Mouse (Mus musculus) hindbrain, embryonic 11.5 days (tissue): ENCODE results near the gene Gm3952. TPM values are rescaled to one million over a fixed set of nuclear protein-coding genes. Genes with fewer than 3 reads are reported as not detected.

Experiments used
- ATAC-seq: fragments of 200-750 bp; cut with Nextera tagmentation; 2 replicates; pipeline ENCODE4 v1.8.0; 2017; ENCODE audit warnings: mild to moderate bottlenecking, moderate TSS enrichment, moderate library complexity; ENCODE audit not compliant: low FRiP score
- DNase-seq: peaks from one replicate; pipeline ENCODE4 v3.0.0-alpha.2; 2015; ENCODE audit warnings: low spot score
- H3K27ac ChIP-seq: fragments of 300-500 bp; sonication (generic); 2 replicates; pipeline ENCODE4 v1.5.1; 2014; ENCODE audit warnings: mild to moderate bottlenecking, low read depth, low read length
- H3K27me3 ChIP-seq: fragments of 300-500 bp; sonication (generic); 2 replicates; pipeline ENCODE4 v1.6.1; 2014; ENCODE audit warnings: mild to moderate bottlenecking, low read length, moderate library complexity, mixed read lengths; ENCODE audit not compliant: control insufficient read depth, insufficient read depth
- H3K36me3 ChIP-seq: fragments of 300-500 bp; sonication (generic); 2 replicates; pipeline ENCODE4 v1.6.1; 2014; ENCODE audit warnings: mild to moderate bottlenecking, low read length, moderate library complexity, mixed read lengths; ENCODE audit not compliant: control insufficient read depth, insufficient read depth
- H3K4me1 ChIP-seq: fragments of 300-500 bp; sonication (generic); replicated peaks from 2 replicates; pipeline ENCODE4 v1.6.1; 2014; ENCODE audit warnings: low read length, mixed read lengths; ENCODE audit not compliant: control insufficient read depth, insufficient read depth
- H3K4me2 ChIP-seq: fragments of 300-500 bp; sonication (generic); replicated peaks from 2 replicates; pipeline ENCODE4 v1.6.1; 2014; ENCODE audit warnings: mild to moderate bottlenecking, low read depth, low read length
- H3K4me3 ChIP-seq: fragments of 300-500 bp; sonication (generic); 2 replicates; pipeline ENCODE4 v1.5.1; 2014; ENCODE audit warnings: low read depth, low read length
- H3K9ac ChIP-seq: fragments of 300-500 bp; sonication (generic); 2 replicates; pipeline ENCODE4 v1.6.1; 2014; ENCODE audit warnings: low read depth, low read length
- H3K9me3 ChIP-seq: fragments of 300-500 bp; sonication (generic); 2 replicates; pipeline ENCODE4 v1.6.1; 2016; ENCODE audit warnings: low read length; ENCODE audit not compliant: control insufficient read depth
- WGBS: fragments of 180-500 bp; shearing (Covaris S2); extraction: QIAGEN DNeasy Blood & Tissue Kit; methylation state at CpG from one replicate; pipeline ENCODE4 v1.1.7; 2014; 5-methylcytosine and 5-hydroxymethylcytosine counted together
- polyA plus RNA-seq: library from polyadenylated mRNA; unstranded; fragments of >200 nt; fragmentation: Nextera tagmentation; extraction: Ambion mirVana; gene quantifications from 2 replicates; pipeline ENCODE4 v1.2.1, GENCODE M21; 2014

The Gm3952 gene
- not detected in 2 replicates for polyA plus RNA-seq

DNA sequence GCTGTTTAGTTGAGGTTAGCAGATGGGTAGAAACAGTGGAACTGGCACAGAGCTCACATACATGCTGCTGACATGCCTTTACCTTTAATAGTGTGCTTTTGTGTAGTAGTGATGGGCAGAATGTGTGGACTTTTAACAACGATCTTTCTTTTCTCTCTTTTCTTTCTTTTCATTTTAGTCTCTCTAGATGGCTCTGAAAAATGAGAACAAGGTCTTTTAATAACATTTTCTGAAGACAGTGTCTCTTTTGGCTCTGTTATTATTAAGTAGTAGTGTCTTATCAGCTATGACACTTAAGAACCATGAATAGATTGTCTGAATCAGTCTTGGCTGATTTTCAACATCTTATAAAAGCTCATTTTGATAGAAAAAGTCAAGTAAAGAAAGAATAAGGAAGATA lies at the start of gene Gm3952:
Gene Gm3952 (minus strand): TSS at position 101 of the 400 bp plus-strand sequence.
- no peak within 1 kb of the TSS for H3K4me2 ChIP-seq
- H3K4me3 ChIP-seq, result no peak within 1 kb of the TSS
- no peaks in the 10 kb centered on the region for H3K36me3 ChIP-seq
- 86% methylated on average over 1 of the region's 1 CpGs for WGBS
- H3K4me1 ChIP-seq, result no peaks in the 10 kb centered on the region
- ATAC-seq (no peak), DNase-seq (no peak)
- no peaks in the 10 kb centered on the region for H3K27me3 ChIP-seq
- no peaks in the 10 kb centered on the region for H3K9me3 ChIP-seq
- H3K27ac ChIP-seq, result no peak within 1 kb of the TSS
- H3K9ac ChIP-seq, result no peak within 1 kb of the TSS

- DNase-seq (no peak), ATAC-seq (no peak)
- Histone ChIP-seq H3K9me3 (no peaks in the 10 kb centered on the region), H3K4me1 (no peaks in the 10 kb centered on the region), H3K27ac (no peak overlapping the region), H3K27me3 (no peaks in the 10 kb centered on the region), H3K4me2 (no peak overlapping the region), H3K4me3 (no peak overlapping the region), H3K9ac (no peak overlapping the region), H3K36me3 (no peaks in the 10 kb centered on the region)
- 60% methylated on average over 5 of the region's 5 CpGs for WGBS
Measured at GRCm38 (mm10) chr8:128843749-128844148, 45.3 kb upstream of the Gm3952 start.

- 79% methylated on average over 4 of the region's 4 CpGs for WGBS
- no peak overlapping the region for H3K4me3 ChIP-seq
- no peak overlapping the region for H3K27ac ChIP-seq
- DNase-seq (no peak), ATAC-seq (no peak)
- no peak overlapping the region for H3K9ac ChIP-seq
- no peaks in the 10 kb centered on the region for H3K27me3 ChIP-seq
- no peaks in the 10 kb centered on the region for H3K9me3 ChIP-seq
- H3K4me2 ChIP-seq, result no peak overlapping the region
- no peaks in the 10 kb centered on the region for H3K36me3 ChIP-seq
- no peaks in the 10 kb centered on the region for H3K4me1 ChIP-seq
Measured at GRCm38 (mm10) chr8:128812521-128812920, 14.0 kb upstream of the Gm3952 start.

- Histone ChIP-seq H3K4me1 (no peaks in the 10 kb centered on the region), H3K9me3 (no peaks in the 10 kb centered on the region), H3K36me3 (0 out of 2 replicates have a peak, but pooled peaks cover 3% of the 10 kb centered on the region), H3K4me3 (no peak overlapping the region), H3K27me3 (no peaks in the 10 kb centered on the region), H3K9ac (no peak overlapping the region), H3K27ac (no peak overlapping the region), H3K4me2 (no peak overlapping the region)
- WGBS, result 95% methylated on average over 3 of the region's 3 CpGs
- DNase-seq (no peak), ATAC-seq (no peak)
Measured at GRCm38 (mm10) chr8:128735692-128736091, 62.8 kb downstream of the Gm3952 start.

DNA sequence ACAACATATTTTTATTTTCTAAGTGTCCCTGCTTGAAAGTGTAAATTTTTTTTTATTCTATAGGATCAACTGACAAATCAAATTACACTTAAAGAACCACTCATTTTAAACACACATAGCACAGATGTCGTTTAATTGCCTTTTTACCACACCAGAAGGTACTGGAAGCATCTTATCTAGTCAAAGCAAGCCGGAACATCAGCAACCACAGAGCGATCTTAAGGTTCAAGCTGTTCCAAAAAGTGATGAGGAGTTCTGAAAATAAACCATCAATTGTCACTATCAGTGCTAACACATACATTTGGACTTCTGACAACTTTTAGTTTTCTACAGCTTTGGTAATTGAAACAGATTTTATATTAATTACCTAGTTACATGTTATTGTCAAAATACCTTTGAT lies 64.4 kb downstream of the Gm3952 start:
- 0 out of 2 replicates have a peak, but pooled peaks cover 3% of the 10 kb centered on the region for H3K36me3 ChIP-seq
- no peaks in the 10 kb centered on the region for H3K27me3 ChIP-seq
- H3K4me3 ChIP-seq, result no peak overlapping the region
- 96% methylated on average over 3 of the region's 3 CpGs for WGBS
- H3K27ac ChIP-seq, result no peak overlapping the region
- ATAC-seq (no peak), DNase-seq (no peak)
- H3K4me1 ChIP-seq, result no peaks in the 10 kb centered on the region
- no peak overlapping the region for H3K4me2 ChIP-seq
- H3K9me3 ChIP-seq, result no peaks in the 10 kb centered on the region
- H3K9ac ChIP-seq, result no peak overlapping the region

- Histone ChIP-seq H3K4me2 (no peak overlapping the region), H3K9ac (no peak overlapping the region), H3K27ac (peak overlapping the region; percentile 40; the same call in 1 of the 2 replicates), H3K4me1 (no peaks in the 10 kb centered on the region), H3K36me3 (0 out of 2 replicates have a peak, but pooled peaks cover 3% of the 10 kb centered on the region), H3K27me3 (no peaks in the 10 kb centered on the region), H3K4me3 (no peak overlapping the region), H3K9me3 (no peaks in the 10 kb centered on the region)
- DNase-seq, result peak; percentile 50
- WGBS, result 16% methylated on average over 2 of the region's 2 CpGs
- peak; percentile 91 for ATAC-seq
Measured at GRCm38 (mm10) chr8:128732254-128732653, 66.2 kb downstream of the Gm3952 start.

DNA sequence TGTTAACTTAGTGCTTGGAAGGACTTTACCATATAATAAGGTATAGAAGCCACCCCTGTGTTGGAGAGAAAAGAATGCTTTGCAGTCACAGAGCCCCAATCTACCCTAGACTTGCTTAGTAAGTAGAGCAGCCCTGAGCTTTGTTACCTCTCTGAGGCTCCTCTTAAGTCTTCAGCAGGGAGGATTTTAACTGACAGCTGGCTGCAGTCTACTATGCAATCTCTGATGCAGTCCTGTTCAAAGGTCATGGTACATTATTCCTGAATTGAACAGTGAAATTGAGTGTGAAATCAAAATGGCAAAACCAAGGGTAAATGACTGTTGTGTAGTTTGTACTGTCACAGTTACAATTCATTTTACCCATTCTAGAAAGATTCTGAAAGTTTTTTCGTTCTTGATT lies 71.3 kb downstream of the Gm3952 start:
- no peaks in the 10 kb centered on the region for H3K4me1 ChIP-seq
- H3K4me2 ChIP-seq, result no peak overlapping the region
- DNase-seq (peak; percentile 16), ATAC-seq (0 out of 2 replicates have a peak, but pooled peaks have one; percentile 39)
- 76% methylated on average over 1 of the region's 1 CpGs for WGBS
- H3K36me3 ChIP-seq, result peaks cover 5% of the 10 kb centered on the region; the same call in 1 of the 2 replicates
- H3K9ac ChIP-seq, result no peak overlapping the region
- no peaks in the 10 kb centered on the region for H3K27me3 ChIP-seq
- H3K4me3 ChIP-seq, result no peak overlapping the region
- no peak overlapping the region for H3K27ac ChIP-seq
- H3K9me3 ChIP-seq, result no peaks in the 10 kb centered on the region

- Histone ChIP-seq H3K9ac (no peak overlapping the region), H3K4me2 (no peak overlapping the region), H3K27ac (no peak overlapping the region), H3K36me3 (peaks cover 9% of the 10 kb centered on the region; the same call in 1 of the 2 replicates), H3K27me3 (no peaks in the 10 kb centered on the region), H3K4me1 (no peaks in the 10 kb centered on the region), H3K4me3 (no peak overlapping the region), H3K9me3 (no peaks in the 10 kb centered on the region)
- ATAC-seq (peak; percentile 67), DNase-seq (peak; percentile 51)
- 79% methylated on average over 1 of the region's 1 CpGs for WGBS
Measured at GRCm38 (mm10) chr8:128724819-128725218, 73.7 kb downstream of the Gm3952 start.

DNA sequence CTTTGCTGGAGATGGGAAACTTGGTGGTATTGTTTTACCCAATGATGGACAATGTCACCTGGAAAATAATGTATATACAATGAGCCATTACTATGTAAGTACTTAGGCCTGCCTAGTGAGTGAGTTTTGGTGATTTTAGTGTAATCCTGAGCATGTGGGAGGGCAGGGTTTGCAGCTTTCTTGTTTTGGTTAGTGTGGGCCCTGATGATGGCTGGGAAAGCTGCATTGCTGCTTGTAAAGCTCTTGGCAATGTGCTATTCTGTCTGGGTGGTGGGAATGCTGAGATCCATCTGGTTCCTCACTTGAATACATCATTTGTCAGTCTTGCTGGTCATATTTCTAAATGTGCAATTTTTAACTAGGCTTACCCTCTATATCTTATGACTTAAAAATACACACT lies 82.3 kb downstream of the Gm3952 start:
- no peak for ATAC-seq
- Histone ChIP-seq H3K4me2 (no peak overlapping the region), H3K4me1 (no peaks in the 10 kb centered on the region), H3K27me3 (no peaks in the 10 kb centered on the region), H3K27ac (no peak overlapping the region), H3K9ac (no peak overlapping the region), H3K36me3 (0 out of 2 replicates have a peak, but pooled peaks cover 3% of the 10 kb centered on the region), H3K9me3 (no peaks in the 10 kb centered on the region), H3K4me3 (no peak overlapping the region)
- no peak for DNase-seq
